Mouse (Mus musculus) cortical plate, adult 2 months (tissue): Measurements from ENCODE around the gene Hoxc9.

Source experiments
- CTCF ChIP-seq: fragments of 200-500 bp; IDR thresholded peaks from 2 replicates; pipeline ENCODE4 v1.5.1; 2011; ENCODE audit warnings: mild to moderate bottlenecking, control low read depth, low read length; ENCODE audit not compliant: insufficient read depth; ENCODE audit errors: extremely low read depth
- POLR2A ChIP-seq: fragments of 200-500 bp; IDR thresholded peaks from 2 replicates; pipeline ENCODE4 v1.6.1; 2011; ENCODE audit warnings: mild to moderate bottlenecking, low read length, control low read depth; ENCODE audit not compliant: insufficient read depth; ENCODE audit errors: extremely low read depth

DNA sequence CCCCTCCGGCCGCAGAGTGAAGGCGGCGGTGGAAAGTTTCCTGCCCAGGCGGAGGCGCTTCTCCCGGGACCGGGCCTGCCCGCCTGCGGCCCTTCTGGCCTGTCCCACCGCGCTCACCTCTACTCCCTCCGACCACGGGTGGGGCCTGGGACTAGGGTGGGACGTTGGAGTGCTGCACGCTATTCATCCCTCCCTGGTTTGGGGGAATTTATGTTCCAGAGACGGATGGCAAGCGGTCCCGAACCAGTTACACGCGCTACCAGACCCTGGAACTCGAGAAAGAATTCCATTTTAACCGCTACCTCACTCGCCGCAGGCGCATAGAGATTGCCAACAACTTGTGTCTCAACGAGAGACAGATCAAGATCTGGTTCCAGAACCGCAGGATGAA, 38.8 kb downstream of the Hoxc9 start:
- TF ChIP-seq POLR2A (no peak), CTCF (no peak)
